Mouse (Mus musculus) cerebellum, postnatal 36 days (tissue): ENCODE measurements around the gene Brsk1.
A peak's percentile ranks its signal among the peaks of the same experiment; 100 is the strongest.

ENCODE experiments used
- DNase-seq, 2 experiments: peaks; one replicate each; pipeline ENCODE4 v3.0.0; 2021 to 2022; ENCODE audit warnings: mixed read lengths in 2 of 2

The Brsk1 gene

DNA sequence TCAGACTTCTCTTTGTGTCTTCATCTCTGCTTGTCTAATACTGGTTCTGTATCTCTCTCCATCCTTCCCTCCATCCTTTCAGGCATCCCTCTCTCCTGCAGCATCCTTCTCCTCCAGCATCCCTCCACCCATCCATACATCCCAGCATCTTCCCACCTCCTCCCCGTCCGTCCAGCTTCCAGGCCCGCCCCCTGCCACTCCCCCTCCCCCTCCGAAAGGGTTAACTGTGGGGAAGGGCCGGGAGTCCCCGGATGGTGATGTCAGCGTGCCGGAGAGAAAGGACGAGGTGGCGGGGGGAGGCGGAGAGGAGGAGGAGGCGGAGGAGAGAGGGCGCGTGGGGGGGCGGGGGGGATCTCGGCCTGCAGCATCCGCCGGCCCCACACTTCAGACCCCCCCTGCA, at the start of gene Brsk1:
Brsk1 (plus strand) TSS at position 218 of the 400 bp plus-strand sequence.
- DNase-seq: peak; percentile 81 to 90

DNA sequence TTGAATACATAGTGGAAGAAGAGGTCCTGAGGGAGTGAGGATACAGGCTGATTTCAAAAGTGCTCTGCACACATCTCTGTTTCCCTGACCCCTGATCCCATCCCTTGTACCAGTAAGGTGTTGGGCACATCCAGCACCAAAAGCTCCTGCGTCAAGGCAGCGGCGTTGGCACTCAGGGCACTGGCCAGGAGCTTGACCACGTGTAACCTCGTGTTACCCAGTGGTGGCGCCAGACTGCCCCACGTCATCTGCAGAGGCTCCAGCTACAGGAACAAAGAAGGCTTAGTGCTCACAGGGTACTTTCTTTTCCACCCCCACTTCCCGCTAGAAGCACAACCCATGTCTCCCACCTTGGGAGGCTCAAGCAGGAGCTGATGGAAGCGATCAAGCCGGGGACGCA, 49.2 kb upstream of the Brsk1 start:
- DNase-seq: no peak

DNA sequence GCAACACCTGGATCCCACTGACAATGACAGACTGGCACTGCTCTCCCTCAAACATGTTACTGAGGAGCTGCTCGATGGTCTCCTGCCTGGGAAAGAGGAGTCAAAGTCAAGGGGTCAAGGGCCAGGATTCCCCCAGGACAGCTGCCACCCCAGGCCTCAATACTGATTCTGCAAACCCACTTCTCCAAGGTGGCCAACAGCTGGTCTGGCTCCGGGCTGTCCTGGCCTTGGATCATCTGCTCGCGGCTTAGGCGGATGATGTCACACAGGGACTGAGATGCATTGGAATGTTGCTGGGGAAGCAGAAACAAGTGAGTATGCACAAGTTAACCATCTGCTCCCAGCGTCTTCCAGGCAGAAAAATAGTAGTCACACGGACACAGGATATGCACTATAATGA, 48.4 kb upstream of the Brsk1 start:
- DNase-seq: no peak

DNA sequence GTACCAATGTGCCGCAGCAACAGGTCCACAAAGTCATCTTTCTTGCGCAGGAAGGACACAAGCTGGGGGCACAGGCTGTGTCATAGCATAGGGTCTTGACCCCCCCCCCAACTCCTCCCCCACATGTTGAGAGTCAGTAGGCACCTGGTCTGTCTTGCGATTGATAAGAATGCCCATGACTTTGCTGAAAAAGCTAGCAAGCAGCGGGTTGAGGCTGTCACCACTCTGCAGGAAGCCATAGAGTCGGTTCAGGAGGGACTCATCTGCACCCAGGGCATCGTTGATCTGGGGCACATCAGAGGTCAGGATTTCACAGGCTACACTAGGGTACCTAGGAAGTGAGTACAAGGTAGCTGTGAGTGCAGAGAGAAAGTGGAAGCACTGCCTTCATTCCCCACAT, 47.2 kb upstream of the Brsk1 start:
- no peak for DNase-seq

DNA sequence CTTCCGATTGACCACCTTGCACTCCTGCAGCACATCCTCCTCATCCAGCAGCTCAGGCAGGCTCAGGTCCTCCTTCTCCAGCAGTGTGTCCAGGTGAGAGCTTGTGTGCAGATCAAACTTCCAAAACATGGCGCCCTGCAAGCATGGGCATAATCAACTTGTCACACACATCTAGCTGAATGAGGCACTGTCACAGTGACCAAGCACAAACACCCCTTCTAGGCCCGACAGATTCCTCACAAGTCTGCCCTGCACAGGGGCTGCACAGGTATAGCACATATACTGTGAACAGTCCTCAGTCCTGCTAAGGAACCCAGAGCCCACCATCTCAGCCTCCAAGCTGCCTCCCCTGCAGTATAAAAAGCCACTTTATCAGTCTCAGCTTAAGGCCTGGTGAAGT, 43.6 kb upstream of the Brsk1 start:
- DNase-seq: no peak

DNA sequence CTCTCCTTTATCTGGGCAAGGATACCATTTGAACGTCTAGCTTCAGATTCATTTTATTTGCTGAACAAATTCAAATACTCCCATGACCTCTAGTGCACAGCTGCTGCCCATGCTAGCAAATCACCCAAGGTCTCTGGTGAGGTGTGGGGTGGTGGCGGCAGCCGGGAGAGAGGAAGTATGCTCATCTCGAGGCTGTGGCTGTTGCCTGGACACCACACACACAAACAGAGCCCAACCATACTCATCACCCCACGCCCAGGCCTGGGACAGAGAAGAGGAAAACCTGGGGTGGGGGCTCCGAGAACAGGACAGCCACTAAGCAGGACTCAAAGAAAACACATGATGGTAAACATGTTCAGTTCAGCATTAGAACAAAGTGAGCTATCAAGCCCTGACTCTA, 43.1 kb upstream of the Brsk1 start:
- no peak for DNase-seq

DNA sequence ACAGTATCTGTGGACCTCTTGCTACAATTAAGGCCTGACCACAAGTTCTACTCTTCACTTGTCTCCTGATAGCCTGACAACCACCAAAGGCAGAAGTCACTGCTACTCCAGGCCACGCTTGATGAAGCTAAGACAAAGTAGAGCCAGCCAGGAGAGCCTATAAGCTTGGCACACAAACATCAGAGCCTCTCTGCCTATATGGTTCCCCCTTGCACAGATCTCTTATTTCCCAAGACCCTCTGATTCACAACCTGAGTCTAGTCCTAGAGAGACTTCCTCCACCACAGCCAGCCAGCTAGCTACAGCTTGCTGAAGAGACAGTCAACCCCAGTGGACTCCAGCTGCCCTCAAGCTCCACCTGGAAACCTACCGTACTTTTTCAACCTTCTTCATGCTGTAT, 42.4 kb upstream of the Brsk1 start:
- no peak for DNase-seq

DNA sequence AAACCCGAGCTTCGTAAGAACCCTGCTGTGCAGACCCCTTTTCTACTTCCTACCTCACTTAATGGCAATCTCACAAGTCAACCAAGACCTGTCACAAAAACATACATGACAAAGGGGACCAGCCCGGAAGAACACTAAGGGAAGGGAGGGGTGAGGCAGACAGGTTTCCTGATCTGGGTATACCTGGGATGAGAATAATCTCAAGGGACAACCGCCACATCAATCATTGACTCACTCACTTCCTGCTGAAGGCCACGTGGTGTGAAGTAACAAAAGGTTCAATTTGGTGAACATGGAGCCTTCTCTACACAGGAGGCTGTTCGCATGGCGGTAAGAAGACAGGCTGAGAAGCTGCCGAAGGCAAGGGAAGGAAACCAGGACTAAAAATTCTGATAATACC, 38.8 kb upstream of the Brsk1 start:
- no peak for DNase-seq

DNA sequence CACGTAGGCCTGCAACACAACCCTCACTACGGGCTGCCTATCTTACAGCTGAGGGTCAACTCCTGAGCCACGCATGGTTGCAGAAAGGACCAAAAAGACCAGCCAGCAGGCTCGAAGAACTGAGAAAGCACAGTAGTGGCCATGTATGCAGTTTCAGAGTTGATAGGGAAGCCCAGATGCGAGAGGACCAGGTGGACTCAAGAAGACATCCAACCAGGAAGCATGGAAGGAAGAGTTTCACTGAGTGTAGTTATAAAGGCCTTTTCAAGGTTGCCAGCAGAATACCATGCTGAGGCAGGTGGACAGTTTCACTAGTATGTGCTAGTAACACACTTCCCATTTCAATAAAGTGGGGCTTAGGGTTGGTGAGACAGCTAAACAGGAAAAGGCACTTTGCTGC, 37.7 kb upstream of the Brsk1 start:
- no peak for DNase-seq

DNA sequence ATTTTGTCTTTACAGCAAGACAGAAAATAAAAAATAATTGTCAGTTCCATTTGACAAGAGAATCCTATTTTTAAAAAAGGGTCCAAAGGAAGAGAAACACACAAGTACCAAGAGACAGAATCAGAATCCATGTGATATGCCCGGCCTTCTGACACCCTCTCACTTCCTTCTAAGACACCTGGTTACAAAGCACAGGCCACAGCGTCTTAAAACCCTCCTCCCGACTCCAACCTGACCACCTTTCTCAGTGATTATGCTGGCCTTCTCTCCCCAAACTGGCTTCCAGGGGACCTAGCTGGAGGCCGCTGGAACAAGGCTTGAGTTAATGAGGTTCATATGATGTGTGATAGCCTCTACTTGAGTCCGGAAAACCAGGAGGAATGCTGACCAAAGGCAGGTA, 37.1 kb upstream of the Brsk1 start:
- no peak for DNase-seq

DNA sequence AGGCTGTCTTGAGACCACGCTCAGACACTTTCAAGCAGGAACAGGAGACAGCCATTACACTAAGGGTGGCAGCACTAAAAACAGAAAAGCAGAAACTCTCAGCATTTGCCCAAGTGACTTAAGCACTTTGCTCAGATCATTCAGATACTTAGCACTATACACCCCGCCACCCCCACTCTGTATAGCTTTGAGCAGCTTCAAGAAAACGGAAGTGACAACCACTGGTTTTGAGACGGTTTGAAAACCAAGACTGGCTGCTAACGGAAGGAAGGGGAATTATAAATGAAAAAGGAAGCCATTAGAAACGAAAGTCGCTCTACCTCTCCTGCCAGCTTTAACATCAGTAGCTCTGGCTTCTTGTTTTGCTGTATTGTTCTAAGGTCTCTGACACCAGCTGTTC, 36.6 kb upstream of the Brsk1 start:
- DNase-seq: no peak

DNA sequence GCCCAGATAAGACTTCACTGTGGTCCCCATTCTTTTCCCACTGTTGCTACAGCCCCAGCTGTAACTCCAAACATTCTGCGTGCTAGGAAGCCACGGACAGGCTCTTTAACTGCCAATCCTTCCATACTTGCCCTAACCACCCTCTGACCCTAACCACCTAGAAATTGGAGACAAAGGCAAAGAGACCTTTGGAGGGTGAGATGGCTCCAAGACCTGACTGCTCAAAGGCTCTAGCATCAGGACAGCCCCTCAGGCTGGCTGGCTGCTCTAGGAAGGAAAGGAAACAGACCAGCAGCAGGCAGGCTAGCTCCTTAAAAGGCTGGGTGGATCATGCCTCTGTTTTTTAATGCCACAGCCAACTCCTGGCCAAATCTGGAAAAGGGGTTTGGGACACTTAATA, 36.2 kb upstream of the Brsk1 start:
- no peak for DNase-seq

DNA sequence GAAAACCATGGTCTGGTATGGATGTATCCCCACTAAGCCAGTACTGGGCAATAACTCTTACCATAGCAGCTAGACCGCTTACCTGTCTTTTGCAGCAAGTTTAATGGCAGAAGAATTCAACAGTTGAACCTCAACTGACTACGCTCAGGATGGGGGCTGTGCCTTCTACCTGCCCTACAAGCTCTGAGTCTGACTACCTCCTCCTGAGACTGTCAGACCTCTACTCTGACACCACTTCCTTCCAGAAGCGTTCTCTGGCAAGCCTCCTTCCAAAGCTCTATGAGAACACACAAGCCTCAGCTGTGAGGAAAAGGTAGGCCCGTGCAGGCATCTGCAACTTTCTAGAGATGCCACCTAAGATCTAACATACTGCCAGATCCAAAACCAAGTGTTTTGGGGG, 35.0 kb upstream of the Brsk1 start:
- no peak for DNase-seq

DNA sequence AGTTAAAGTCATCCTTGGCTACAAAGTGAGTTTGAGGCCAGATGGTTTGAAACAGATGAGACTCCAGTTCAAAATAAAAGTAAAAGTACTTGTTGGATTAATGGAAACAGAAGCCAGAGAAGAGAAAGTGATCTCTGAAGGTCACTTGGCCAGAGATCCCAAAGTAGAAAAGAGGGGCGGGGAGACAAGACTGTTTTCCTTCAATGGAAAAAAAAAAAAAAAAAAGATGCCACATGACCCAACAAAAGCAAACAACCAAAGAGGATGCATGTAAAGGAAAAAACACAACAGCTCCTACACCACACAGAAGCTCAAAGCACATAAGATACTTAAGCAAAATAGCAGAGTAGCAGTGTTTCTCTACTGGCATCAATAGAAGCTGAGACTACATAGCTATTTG, 34.5 kb upstream of the Brsk1 start:
- DNase-seq: no peak

DNA sequence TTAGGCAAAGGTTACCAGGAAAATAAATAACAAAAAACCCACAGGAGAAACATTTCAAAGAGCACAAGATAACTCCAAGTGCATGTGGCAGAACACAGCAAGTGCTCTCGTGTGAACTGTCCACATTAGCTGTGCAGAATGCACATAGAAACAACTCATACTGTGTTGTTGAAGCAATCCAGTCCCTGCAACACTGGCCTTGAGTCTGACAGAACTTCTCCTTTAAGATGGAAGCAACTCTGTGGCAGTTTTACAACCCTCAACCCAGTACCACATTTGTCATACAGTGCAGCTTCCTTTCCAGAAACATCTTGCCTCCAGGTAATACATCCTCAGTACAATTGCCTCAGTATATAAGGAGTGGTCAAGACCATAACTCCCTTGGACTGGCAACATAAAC, 33.6 kb upstream of the Brsk1 start:
- DNase-seq: no peak

DNA sequence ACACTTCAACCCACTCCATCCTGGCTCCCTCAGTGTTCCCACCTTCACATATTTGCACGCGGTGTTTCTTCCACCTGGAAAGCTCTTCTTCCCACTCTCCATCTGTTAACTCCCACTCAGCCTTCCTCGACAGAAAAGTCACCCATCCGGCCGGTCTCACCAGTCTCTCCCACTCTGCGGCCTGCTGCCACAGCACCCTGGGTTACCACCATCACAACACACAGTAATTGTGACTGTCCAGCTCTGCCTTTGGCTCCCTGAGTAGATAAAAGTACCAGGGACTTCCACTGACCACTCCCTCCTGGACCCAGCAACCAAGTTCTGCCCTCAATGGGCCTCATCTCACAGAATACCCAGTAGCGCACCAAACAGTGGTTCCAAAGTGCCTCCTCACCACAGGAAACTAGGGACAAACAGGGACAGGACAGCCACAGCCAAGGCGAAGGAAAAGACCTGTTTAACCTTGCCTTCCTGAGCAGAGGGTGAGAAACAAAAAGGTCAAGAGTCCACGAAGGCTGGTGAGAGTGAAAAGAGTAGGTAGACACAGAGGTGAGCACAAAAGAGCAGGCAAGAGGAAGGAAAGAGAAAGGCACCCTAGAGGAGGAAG, 32.8 kb upstream of the Brsk1 start:
- no peak for DNase-seq

DNA sequence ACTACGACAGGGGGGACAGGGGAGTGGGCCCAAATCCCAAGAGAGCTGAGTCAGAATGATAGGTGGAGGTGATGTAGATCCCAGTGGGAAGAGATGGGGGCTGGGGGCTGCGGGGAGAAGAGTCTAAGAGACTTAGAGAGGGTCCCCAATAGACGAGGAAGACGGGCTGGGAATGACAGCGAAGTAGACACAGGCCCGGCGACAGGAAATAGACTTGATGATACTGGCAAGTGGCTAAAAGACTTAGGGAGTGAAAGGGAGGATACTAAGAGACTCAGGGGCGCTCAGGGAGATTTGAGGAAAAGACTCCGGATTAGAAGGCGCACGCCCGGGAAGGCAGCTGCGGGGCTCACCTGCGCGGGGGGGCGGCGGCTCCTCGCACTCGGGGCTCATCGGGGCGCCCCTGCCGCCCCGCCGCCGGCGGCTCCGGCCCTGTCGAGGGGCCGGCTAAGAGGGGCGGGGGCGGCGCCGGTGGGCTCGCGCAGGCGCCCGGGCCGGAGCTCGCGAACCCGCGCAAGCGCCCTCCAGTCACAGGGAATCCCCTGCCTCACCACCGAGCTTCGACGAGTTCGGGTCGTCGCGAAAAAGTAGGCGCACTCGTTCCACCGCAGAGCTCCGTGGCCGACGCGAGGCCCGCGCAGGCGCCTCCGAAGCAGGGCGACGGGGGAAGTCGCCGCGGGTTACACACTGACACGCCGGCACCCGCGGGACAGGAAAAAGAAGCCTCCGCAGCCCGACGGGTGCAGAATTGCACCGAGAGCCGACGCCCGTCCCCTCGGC, 32.1 kb upstream of the Brsk1 start:
- DNase-seq: peak; percentile 19 to 38

DNA sequence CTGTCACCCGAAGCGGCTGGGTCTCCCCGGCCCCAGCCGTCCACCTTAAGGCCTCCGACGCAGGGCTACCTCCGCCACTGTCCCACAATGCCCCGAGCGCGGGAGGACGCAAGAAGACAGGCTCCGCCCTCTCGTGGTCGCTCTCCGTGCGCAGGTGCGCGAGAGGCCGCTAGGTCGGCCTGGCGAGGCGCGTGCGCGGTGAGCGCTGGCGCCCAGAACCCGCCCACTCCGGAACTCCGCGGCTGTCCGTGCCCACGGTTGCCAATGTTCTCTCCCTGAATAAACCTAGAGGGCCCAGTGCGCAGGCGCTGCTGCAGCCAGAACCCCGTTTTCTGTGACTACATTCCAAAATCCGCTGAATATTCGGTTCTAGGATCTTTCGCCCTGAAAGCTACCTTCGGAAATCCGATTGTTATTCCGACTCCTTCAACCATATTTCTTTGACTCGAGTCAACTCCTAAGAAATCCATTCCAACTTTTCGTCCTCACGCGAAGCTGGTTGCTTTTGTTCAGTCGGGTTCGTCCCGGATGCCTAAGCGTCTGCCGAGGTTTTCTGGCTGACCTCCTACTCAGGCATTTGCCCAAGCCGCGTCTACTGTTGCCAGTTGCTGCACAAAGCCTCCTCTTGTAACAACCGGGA, 31.4 kb upstream of the Brsk1 start, which contains the start of gene Ppp6r1:
Ppp6r1 (minus strand) TSS at position 108 of the 640 bp plus-strand sequence.
- DNase-seq: peak; percentile 94 to 98

DNA sequence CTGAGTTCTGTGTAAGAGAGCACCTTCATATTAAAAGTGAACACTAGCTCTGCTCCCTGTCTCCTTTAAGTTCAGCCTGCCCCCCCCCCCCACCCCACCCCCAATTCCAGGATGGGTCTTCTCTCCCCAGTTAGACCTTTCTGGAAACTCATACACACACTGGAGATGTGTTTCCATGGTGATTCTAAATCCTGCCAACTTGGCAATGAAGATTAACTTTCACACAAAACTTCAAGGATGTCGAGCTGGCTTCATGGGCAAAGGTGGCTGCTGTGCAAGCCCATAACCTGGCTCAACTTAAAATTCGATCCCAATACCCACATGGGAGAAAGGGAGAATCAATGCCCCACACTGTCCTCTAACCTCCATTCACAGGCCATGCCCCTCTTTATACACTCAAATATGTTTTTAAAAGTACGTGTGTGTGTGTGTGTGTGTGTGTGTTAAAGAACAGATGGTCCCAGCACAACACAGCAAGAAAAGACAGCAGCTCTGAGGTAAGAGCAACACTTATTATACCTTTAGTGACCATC, 30.4 kb upstream of the Brsk1 start:
- no peak for DNase-seq

DNA sequence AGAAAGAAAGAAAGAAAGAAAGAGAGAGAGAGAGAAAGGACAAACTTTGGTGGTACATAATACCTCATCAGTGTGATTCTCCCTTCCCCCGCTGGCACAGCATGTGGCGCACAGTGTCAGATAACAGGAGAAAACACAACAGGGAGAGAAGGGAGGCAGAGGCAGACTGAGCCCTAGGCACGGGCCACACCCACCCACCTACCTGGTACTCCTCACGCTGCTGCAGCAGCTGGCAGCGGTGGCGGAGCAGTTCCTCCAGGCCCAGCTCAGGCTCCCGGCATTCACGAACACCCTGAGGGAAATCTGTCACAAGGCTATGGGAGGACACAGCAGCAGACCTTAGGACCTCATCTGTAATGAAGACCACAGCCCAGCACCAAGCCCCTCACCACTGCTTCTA, 27.2 kb upstream of the Brsk1 start:
- no peak for DNase-seq

DNA sequence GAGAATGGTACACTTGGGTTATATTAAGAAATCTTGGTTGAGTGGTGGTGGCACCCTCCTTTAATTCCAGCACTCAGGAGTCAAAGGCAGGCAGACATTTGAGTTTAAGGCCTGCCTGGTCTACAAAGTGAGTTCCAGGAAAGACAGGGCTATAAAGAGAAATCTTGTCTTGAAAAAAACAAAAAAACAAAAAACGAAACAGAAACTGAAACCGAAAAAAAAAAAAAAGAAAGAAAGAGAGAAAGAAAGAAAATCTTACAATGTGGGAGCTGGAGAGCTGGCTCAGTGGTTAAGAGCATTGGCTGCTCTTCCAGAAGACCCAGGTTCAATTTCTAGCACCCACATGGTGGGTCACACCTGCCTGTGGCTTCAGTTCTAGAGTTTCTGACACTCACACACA, 26.7 kb upstream of the Brsk1 start:
- DNase-seq: no peak

DNA sequence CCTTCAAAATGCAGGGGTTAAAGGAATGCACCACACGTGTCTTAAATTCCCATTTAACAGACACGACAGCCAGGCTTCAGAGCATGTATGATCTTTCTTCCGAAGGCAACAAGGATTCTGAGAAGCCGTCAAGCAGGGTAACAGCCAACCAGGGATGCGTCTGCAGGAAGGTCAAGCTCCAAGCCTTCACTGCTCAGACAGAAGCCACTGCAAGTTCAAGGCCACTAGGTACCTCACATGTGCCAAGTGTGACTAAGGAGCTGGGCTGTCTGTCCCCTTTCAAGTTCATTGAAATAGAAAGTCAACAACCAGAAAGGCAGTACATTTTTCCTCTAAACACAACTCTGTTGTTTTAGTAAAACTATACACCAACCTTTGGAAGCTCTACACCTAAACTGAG, 23.5 kb upstream of the Brsk1 start:
- DNase-seq: no peak

DNA sequence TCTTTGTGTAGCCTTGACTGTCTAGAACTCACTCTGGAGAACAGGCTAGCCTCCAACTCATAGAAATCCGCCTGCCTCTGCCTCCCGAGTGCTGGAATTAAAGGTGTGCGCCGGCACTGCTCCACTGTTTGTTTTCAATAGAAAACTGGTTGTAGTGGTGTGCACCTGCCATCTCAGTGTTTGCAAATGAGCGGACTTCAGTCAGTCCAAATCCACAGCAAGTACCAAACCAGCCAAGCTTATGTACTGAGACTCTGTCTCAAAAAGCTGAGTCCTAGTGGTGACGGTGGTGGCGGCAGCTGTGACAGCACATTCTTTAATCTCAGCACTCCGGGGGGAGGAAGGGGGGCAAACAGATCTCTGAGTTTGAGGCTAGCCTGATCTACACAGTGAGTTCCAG, 21.9 kb upstream of the Brsk1 start:
- no peak for DNase-seq

DNA sequence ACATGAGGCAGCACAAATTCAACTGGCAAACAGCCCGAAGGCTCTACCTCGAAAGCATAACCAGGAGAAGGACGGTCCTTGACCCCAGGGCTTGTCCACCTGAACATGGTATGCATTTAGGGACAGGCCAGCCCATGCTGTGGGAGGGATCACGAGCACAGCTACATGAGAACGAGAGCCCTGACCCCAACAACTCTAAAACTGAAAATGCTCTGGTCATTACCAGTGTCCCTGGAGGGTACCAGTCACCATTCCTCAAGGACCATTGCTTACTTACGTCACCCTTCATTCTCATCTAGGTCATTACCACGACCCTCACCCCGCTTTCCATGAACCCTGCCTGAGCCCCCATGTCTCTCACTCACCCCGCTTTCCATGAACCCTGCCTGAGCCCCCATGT, 21.2 kb upstream of the Brsk1 start:
- DNase-seq: no peak
